Mouse (Mus musculus) midbrain, embryonic 15.5 days (tissue): ENCODE results near the gene Med17. TPM values are rescaled to one million over a fixed set of nuclear protein-coding genes. Genes with fewer than 3 reads are reported as not detected.

Experiments
- ATAC-seq: fragments of 200-750 bp; cut with Nextera tagmentation; replicated peaks from 2 replicates; pipeline ENCODE4 v1.8.0; 2017; ENCODE audit warnings: moderate TSS enrichment
- H3K27ac ChIP-seq: fragments of 300-500 bp; sonication (generic); 2 replicates; pipeline ENCODE4 v1.5.1; 2015; ENCODE audit warnings: mild to moderate bottlenecking, inconsistent platforms
- H3K27me3 ChIP-seq: fragments of 300-500 bp; sonication (generic); replicated peaks from 2 replicates; pipeline ENCODE4 v1.6.1; 2015; ENCODE audit warnings: inconsistent platforms
- H3K36me3 ChIP-seq: fragments of 300-500 bp; sonication (generic); replicated peaks from 2 replicates; pipeline ENCODE4 v1.6.1; 2015; ENCODE audit warnings: inconsistent platforms
- H3K4me1 ChIP-seq: fragments of 300-500 bp; sonication (generic); 2 replicates; pipeline ENCODE4 v1.6.1; 2015; ENCODE audit warnings: inconsistent platforms
- H3K4me2 ChIP-seq: fragments of 300-500 bp; sonication (generic); 2 replicates; pipeline ENCODE4 v1.6.1; 2015; ENCODE audit warnings: inconsistent platforms, mild to moderate bottlenecking, moderate library complexity
- H3K4me3 ChIP-seq: fragments of 300-500 bp; sonication (generic); 2 replicates; pipeline ENCODE4 v1.5.1; 2015; ENCODE audit warnings: mild to moderate bottlenecking, inconsistent platforms
- H3K9ac ChIP-seq: fragments of 300-500 bp; sonication (generic); 2 replicates; pipeline ENCODE4 v1.6.1; 2015; ENCODE audit warnings: mild to moderate bottlenecking, inconsistent platforms
- H3K9me3 ChIP-seq: fragments of 300-500 bp; sonication (generic); 2 replicates; pipeline ENCODE4 v1.6.1; 2016; ENCODE audit warnings: inconsistent platforms
- WGBS: fragments of 180-500 bp; shearing (Covaris S2); methylation state at CpG from one replicate; pipeline ENCODE4 v1.1.7; 2015; ENCODE audit warnings: mixed read lengths; 5-methylcytosine and 5-hydroxymethylcytosine counted together
- microRNA-seq: library from miRNA; unstranded; fragments of <30 nt; microRNA quantifications from one replicate; pipeline ENCODE4, GENCODE M21; 2016
- polyA plus RNA-seq: library from polyadenylated mRNA; unstranded; fragments of >200 nt; fragmentation: Nextera tagmentation; extraction: Ambion mirVana; gene quantifications from 2 replicates; pipeline ENCODE4 v1.2.1, GENCODE M21; 2015

Med17 gene
- polyA plus RNA-seq, 1 experiment from 2014 or later = 30.8 TPM

DNA sequence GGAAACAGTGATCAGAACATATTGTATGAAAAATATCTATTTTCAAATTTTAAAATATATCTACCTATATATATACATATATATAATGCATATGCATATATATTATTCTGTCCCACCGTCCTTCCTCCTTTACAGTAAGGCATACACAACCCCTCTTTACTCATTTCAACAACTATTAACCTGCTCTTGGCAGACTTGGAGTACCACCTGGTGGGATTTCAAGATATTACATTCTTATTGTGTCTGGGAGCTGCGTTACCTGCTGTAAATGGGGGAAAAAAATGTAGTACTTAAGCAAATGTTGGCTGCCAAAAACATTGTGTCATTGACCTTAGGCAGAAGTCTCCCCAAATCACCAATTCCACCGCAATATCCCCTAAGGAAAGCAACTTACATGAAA is 67.9 kb downstream of the Med17 start:
- no peak overlapping the region for H3K9ac ChIP-seq
- H3K4me2 ChIP-seq = no peak overlapping the region
- no peak overlapping the region for H3K27ac ChIP-seq
- no peaks in the 10 kb centered on the region for H3K4me1 ChIP-seq
- ATAC-seq = no peak
- WGBS = 82% methylated on average over 3 of the region's 3 CpGs
- no peaks in the 10 kb centered on the region for H3K27me3 ChIP-seq
- H3K4me3 ChIP-seq = no peak overlapping the region
- H3K36me3 ChIP-seq = no peaks in the 10 kb centered on the region
- H3K9me3 ChIP-seq = no peaks in the 10 kb centered on the region

Small RNA genes within 50 kb of the gene (microRNA-seq; reads per million reads assigned to microRNA genes)
- gene Gm49349 (not detected), gene mmu-mir-7650 (not detected)

Other genes with a start within 250 kb of the Med17 start
- gene Panx1, start 234.5 kb downstream of the Med17 start, polyA plus RNA-seq = 207 and 233 TPM in 2 replicates
- gene Hephl1, start 167.8 kb downstream of the Med17 start, polyA plus RNA-seq = not detected in 2 replicates
- 22.9 and 24.8 TPM in 2 replicates for gene Vstm5, start 40.9 kb downstream of the Med17 start, polyA plus RNA-seq
- gene Taf1d, start 26.3 kb upstream of the Med17 start, polyA plus RNA-seq = 41.1 and 48.9 TPM in 2 replicates
- 12.1 and 13.9 TPM in 2 replicates for gene 4931406C07Rik, start 26.5 kb upstream of the Med17 start, polyA plus RNA-seq
- gene Cep295, start 77.9 kb upstream of the Med17 start, polyA plus RNA-seq = 13.3 and 14.6 TPM in 2 replicates
- gene Smco4, start 213.5 kb upstream of the Med17 start, polyA plus RNA-seq = 0.29 and 0.49 TPM in 2 replicates